Mouse (Mus musculus) MEL (cell line): ENCODE data around the gene Paxx. TPM values are rescaled to one million over a fixed set of nuclear protein-coding genes. Genes with fewer than 3 reads are reported as not detected.

Source experiments
- DNase-seq: peaks from one replicate; pipeline ENCODE4 v3.0.0; 2011; ENCODE audit warnings: low read depth, low spot score
- H3K27ac ChIP-seq: 2 replicates; pipeline ENCODE4 v1.5.1; 2012; ENCODE audit warnings: low read depth, mild to moderate bottlenecking, control low read depth, low read length, moderate library complexity; ENCODE audit not compliant: control insufficient read depth
- H3K27me3 ChIP-seq, 2 experiments: fragments of 150-350 bp in 1 of 2; sonication (generic) in 1 of 2; 2 replicates each; pipeline ENCODE4 v1.6.1; 2012; ENCODE audit warnings: low read length in 2 of 2, mild to moderate bottlenecking in 2 of 2, improper control_type of control experiment in 1 of 2, moderate library complexity in 1 of 2; ENCODE audit not compliant: insufficient read depth in 2 of 2, control insufficient read depth in 1 of 2
- H3K36me3 ChIP-seq, 2 experiments: 2 replicates each; pipeline ENCODE4 v1.6.1; 2012 to 2014; ENCODE audit warnings: low read length in 2 of 2, improper control_type of control experiment in 1 of 2, inconsistent platforms in 1 of 2, mild to moderate bottlenecking in 1 of 2; ENCODE audit not compliant: insufficient read depth in 2 of 2, control insufficient read depth in 1 of 2
- H3K4me1 ChIP-seq, 2 experiments: fragments of 150-350 bp in 1 of 2; sonication (generic) in 1 of 2; 2 replicates each; pipeline ENCODE4 v1.6.1; 2012; ENCODE audit warnings: low read length in 2 of 2, improper control_type of control experiment in 1 of 2, mild to moderate bottlenecking in 1 of 2; ENCODE audit not compliant: insufficient read depth in 2 of 2, control insufficient read depth in 1 of 2
- H3K4me3 ChIP-seq, 2 experiments: fragments of 150-350 bp in 1 of 2; sonication (generic) in 1 of 2; 2 replicates each; pipeline ENCODE4 v1.5.1; 2012; ENCODE audit warnings: low read depth in 2 of 2, low read length in 2 of 2, mild to moderate bottlenecking in 2 of 2, moderate library complexity in 2 of 2, control low read depth in 1 of 2, improper control_type of control experiment in 1 of 2; ENCODE audit not compliant: control insufficient read depth in 1 of 2, insufficient read depth in 1 of 2
- H3K79me2 ChIP-seq: 2 replicates; pipeline ENCODE4 v1.6.1; 2012; ENCODE audit warnings: mild to moderate bottlenecking, low read length, moderate library complexity; ENCODE audit not compliant: control insufficient read depth, poor library complexity, insufficient read depth
- H3K9ac ChIP-seq: 2 replicates; pipeline ENCODE4 v1.6.1; 2012; ENCODE audit warnings: low read depth, mild to moderate bottlenecking, control low read depth, low read length, moderate library complexity; ENCODE audit not compliant: control insufficient read depth, poor library complexity, severe bottlenecking
- H3K9me3 ChIP-seq: fragments of 150-350 bp; sonication (generic); replicated peaks from 2 replicates; pipeline ENCODE4 v1.6.1; 2012; ENCODE audit warnings: mild to moderate bottlenecking, low read length, improper control_type of control experiment, moderate library complexity; ENCODE audit not compliant: insufficient read depth
- BHLHE40 ChIP-seq: IDR thresholded peaks from 2 replicates; pipeline ENCODE4 v1.6.1; 2012; ENCODE audit warnings: low read depth, mild to moderate bottlenecking, inconsistent platforms, low read length, improper control_type of control experiment, borderline replicate concordance
- CHD1 ChIP-seq: IDR thresholded peaks from 2 replicates; pipeline ENCODE4 v1.6.1; 2012; ENCODE audit warnings: low read depth, mild to moderate bottlenecking, inconsistent platforms, low read length, improper control_type of control experiment
- CTCF ChIP-seq, 3 experiments: IDR thresholded peaks in 2 of 3; conservative IDR thresholded peaks in 1 of 3; 2 replicates each; pipeline ENCODE4 v1.5.1; 2011 to 2012; ENCODE audit warnings: low read length in 3 of 3, low read depth in 2 of 3, mild to moderate bottlenecking in 2 of 3, improper control_type of control experiment in 1 of 3, inconsistent platforms in 1 of 3, mixed read lengths in 1 of 3, moderate library complexity in 1 of 3; ENCODE audit not compliant: control insufficient read depth in 1 of 3, insufficient read depth in 1 of 3, poor library complexity in 1 of 3, severe bottlenecking in 1 of 3
- ELF1 ChIP-seq: IDR thresholded peaks from 2 replicates; pipeline ENCODE4 v1.6.1; 2014; ENCODE audit warnings: low read depth, mild to moderate bottlenecking, inconsistent platforms, low read length, improper control_type of control experiment, moderate library complexity
- EP300 ChIP-seq, 2 experiments: IDR thresholded peaks; 2 replicates each; pipeline ENCODE4 v1.6.1; 2011; ENCODE audit warnings: improper control_type of control experiment in 2 of 2, low read length in 2 of 2, low read depth in 1 of 2, mild to moderate bottlenecking in 1 of 2
- ETS1 ChIP-seq: IDR thresholded peaks from 2 replicates; pipeline ENCODE4 v1.6.1; 2012; ENCODE audit warnings: low read depth, mild to moderate bottlenecking, inconsistent platforms, low read length, improper control_type of control experiment, moderate library complexity
- GATA1 ChIP-seq: IDR thresholded peaks from 2 replicates; pipeline ENCODE4 v1.6.1; 2011; ENCODE audit warnings: low read depth, low read length, improper control_type of control experiment
- JUND ChIP-seq: IDR thresholded peaks from 2 replicates; pipeline ENCODE4 v1.6.1; 2011; ENCODE audit warnings: low read depth, mild to moderate bottlenecking, improper control_type of control experiment, low read length
- KAT2A ChIP-seq: conservative IDR thresholded peaks from 2 replicates; pipeline ENCODE4 v1.6.1; 2012; ENCODE audit warnings: low read depth, low read length, improper control_type of control experiment, inconsistent platforms
- MAFK ChIP-seq: IDR thresholded peaks from 2 replicates; pipeline ENCODE4 v1.6.1; 2011; ENCODE audit warnings: low read depth, mild to moderate bottlenecking, low read length, improper control_type of control experiment, borderline replicate concordance
- MAX ChIP-seq: IDR thresholded peaks from 2 replicates; pipeline ENCODE4 v1.6.1; 2011; ENCODE audit warnings: low read length, improper control_type of control experiment
- MAZ ChIP-seq: IDR thresholded peaks from 2 replicates; pipeline ENCODE4 v1.6.1; 2012; ENCODE audit warnings: low read depth, mild to moderate bottlenecking, inconsistent platforms, low read length, improper control_type of control experiment
- MEF2A ChIP-seq: IDR thresholded peaks from 2 replicates; pipeline ENCODE4 v1.6.1; 2014; ENCODE audit warnings: low read depth, mild to moderate bottlenecking, inconsistent platforms, low read length, improper control_type of control experiment; ENCODE audit not compliant: poor library complexity, insufficient replicate concordance, severe bottlenecking; ENCODE audit errors: extremely low read depth
- MXI1 ChIP-seq: IDR thresholded peaks from 2 replicates; pipeline ENCODE4 v1.6.1; 2011; ENCODE audit warnings: mild to moderate bottlenecking, low read depth, low read length, improper control_type of control experiment
- MYC ChIP-seq: IDR thresholded peaks from 2 replicates; pipeline ENCODE4 v1.6.1; 2011; ENCODE audit warnings: low read depth, mild to moderate bottlenecking, low read length, improper control_type of control experiment, moderate library complexity
- NELFE ChIP-seq: IDR thresholded peaks from 2 replicates; pipeline ENCODE4 v1.6.1; 2011; ENCODE audit warnings: low read depth, low read length, improper control_type of control experiment
- NRF1 ChIP-seq: IDR thresholded peaks from 2 replicates; pipeline ENCODE4 v1.6.1; 2014; ENCODE audit warnings: low read depth, mild to moderate bottlenecking, inconsistent platforms, low read length, improper control_type of control experiment, moderate library complexity; ENCODE audit not compliant: poor library complexity, insufficient read depth, severe bottlenecking
- RCOR1 ChIP-seq: IDR thresholded peaks from 2 replicates; pipeline ENCODE4 v1.6.1; 2012; ENCODE audit warnings: low read depth, mild to moderate bottlenecking, inconsistent platforms, low read length, improper control_type of control experiment
- TAL1 ChIP-seq: IDR thresholded peaks from 2 replicates; pipeline ENCODE4 v1.6.1; 2012; ENCODE audit warnings: mild to moderate bottlenecking, inconsistent platforms, low read length, moderate library complexity, mixed read lengths
- TBP ChIP-seq: IDR thresholded peaks from 2 replicates; pipeline ENCODE4 v1.8.0; 2011; ENCODE audit warnings: low read depth, low read length, improper control_type of control experiment
- USF2 ChIP-seq, 2 experiments: IDR thresholded peaks; 2 replicates each; pipeline ENCODE4 v1.6.1; 2011 to 2012; ENCODE audit warnings: improper control_type of control experiment in 2 of 2, low read length in 2 of 2, borderline replicate concordance in 1 of 2, inconsistent platforms in 1 of 2, low read depth in 1 of 2, mild to moderate bottlenecking in 1 of 2; ENCODE audit not compliant: insufficient read depth in 1 of 2
- ZC3H11A ChIP-seq: IDR thresholded peaks from 2 replicates; pipeline ENCODE4 v1.6.1; 2012; ENCODE audit warnings: low read depth, mild to moderate bottlenecking, inconsistent platforms, low read length, improper control_type of control experiment
- ZMIZ1 ChIP-seq: IDR thresholded peaks from 2 replicates; pipeline ENCODE4 v1.6.1; 2012; ENCODE audit warnings: low read depth, mild to moderate bottlenecking, inconsistent platforms, low read length, improper control_type of control experiment, moderate library complexity
- ZNF384 ChIP-seq: IDR thresholded peaks from 2 replicates; pipeline ENCODE4 v1.6.1; 2012; ENCODE audit warnings: low read depth, mild to moderate bottlenecking, inconsistent platforms, low read length, improper control_type of control experiment
- polyA plus RNA-seq, 2 experiments: library from polyadenylated mRNA; stranded (reverse) in 1 of 2; unstranded in 1 of 2; fragments of >175 nt in 1 of 2; fragments of >200 nt in 1 of 2; gene quantifications; 2 replicates each; pipeline versions ENCODE4 v1.2.1 to v1.2.4; 2012; ENCODE audit warnings: low replicate concordance in 2 of 2, low read depth in 1 of 2; ENCODE audit not compliant: insufficient read length in 2 of 2, insufficient read depth in 1 of 2, missing spikeins in 1 of 2
- total RNA-seq: library from RNA; depleted of rRNA; stranded (reverse); fragments of 300-350 nt; gene quantifications from 2 replicates; pipeline ENCODE4 v1.2.3, GENCODE M21; 2012

Paxx gene
- total and polyA plus RNA-seq, 3 experiments, result 18.5 to 22.1 TPM; not detected in 1

DNA sequence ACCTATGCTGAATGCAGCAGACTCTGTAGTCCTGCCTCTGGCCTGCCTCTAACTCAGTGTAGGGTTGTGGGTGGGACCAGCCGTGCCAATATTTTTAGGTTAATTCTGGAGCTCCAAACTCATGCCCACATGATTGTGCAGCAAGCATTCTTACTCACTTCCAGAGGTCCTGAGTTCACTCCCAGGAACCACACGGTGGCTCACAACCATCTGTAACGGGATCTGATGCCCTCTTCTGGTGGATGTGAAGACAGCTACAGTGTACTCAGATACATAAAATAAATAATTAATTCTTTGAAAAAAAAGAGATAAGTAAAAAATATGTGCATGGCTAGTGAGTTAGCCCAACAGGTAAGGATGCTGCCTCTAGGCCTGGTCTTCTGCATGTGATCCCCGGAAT is 35.6 kb upstream of the Paxx start (continued):
- no peak for TF ChIP-seq RCOR1

DNA sequence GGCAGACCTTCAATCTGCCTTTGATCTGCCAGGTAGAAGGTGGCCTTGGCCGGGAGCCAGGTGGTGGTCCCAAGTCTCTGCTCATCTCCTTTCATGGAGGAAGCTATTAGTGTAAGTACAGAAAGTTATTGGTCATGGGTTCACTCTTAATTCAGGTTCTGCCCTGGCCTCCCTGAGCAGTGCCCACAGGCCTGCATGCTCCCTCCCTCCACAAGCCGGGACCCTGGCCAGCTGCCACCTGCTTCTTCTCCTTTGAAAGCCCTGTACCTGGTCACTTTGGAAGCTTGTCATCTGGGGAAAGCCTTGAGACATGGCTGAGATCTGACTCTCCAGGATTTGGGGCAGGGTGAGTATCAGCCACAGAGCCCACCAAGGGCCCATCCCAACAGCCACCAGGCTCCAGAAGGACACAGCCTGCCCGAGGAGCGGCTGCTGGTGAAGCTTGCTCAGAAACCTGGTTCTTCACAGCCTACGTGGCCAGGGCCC is 32.6 kb upstream of the Paxx start, which contains the start of gene Lcn12:
Gene Lcn12 (minus strand): TSS at position 436 of the 486 bp plus-strand sequence.
- Histone ChIP-seq H3K36me3 (peaks cover 0 to 14% of the 10 kb centered on the region in 2 experiments; a peak in 2 of 4 replicates), H3K4me1 (peaks cover 10 to 14% of the 10 kb centered on the region in 2 experiments), H3K27me3 (peaks cover 0 to 3% of the 10 kb centered on the region in 2 experiments; a peak in 3 of 4 replicates), H3K79me2 (no peaks in the 10 kb centered on the region), H3K27ac (no peak within 1 kb of the TSS), H3K9me3 (no peaks in the 10 kb centered on the region), H3K4me3 (no peak within 1 kb of the TSS), H3K9ac (no peak within 1 kb of the TSS)
- no peak for DNase-seq
- TF ChIP-seq MEF2A, result no peak
- TF ChIP-seq USF2 (IDR thresholded peaks at IDR 0.05; ENCODE audit: borderline replicate concordance in 1 of 2, insufficient read depth in 1 of 2, low read depth in 1 of 2, low read length in 2 of 2), result no peak
- no peak for TF ChIP-seq EP300 (IDR thresholded peaks at IDR 0.05; ENCODE audit: low read depth in 1 of 2, low read length in 2 of 2)
- no peak for TF ChIP-seq ETS1
- no peak for TF ChIP-seq ZC3H11A
- TF ChIP-seq JUND, result no peak
- no peak for TF ChIP-seq TAL1
- TF ChIP-seq ZMIZ1, result no peak
- no peak for TF ChIP-seq MYC

GRCm38 (mm10) chr2:25492988-25493387 is 32.1 kb upstream of the Paxx start:
- H3K27me3 ChIP-seq, result peaks cover 0 to 3% of the 10 kb centered on the region in 2 experiments; a peak in 3 of 4 replicates
- no peak for DNase-seq
- no peak overlapping the region for H3K4me3 ChIP-seq
- H3K9me3 ChIP-seq, result no peaks in the 10 kb centered on the region
- peaks cover 5 to 9% of the 10 kb centered on the region in 2 experiments; a peak in 3 of 4 replicates for H3K4me1 ChIP-seq
- TF ChIP-seq RCOR1 (no peak), TBP (no peak), MXI1 (no peak), CTCF (IDR thresholded peaks at IDR 0.05 in 2 of 3, conservative IDR thresholded peaks at IDR 0.05 in 1 of 3; ENCODE audit: control insufficient read depth in 1 of 3, insufficient read depth in 1 of 3, low read depth in 2 of 3, low read length in 3 of 3, poor library complexity in 1 of 3, severe bottlenecking in 1 of 3) (no peak), ZNF384 (no peak), USF2 (IDR thresholded peaks at IDR 0.05; ENCODE audit: borderline replicate concordance in 1 of 2, insufficient read depth in 1 of 2, low read depth in 1 of 2, low read length in 2 of 2) (no peak), CHD1 (no peak), MAFK (no peak), ELF1 (no peak), MAX (no peak), NELFE (no peak), MAZ (no peak), GATA1 (no peak), BHLHE40 (no peak), NRF1 (no peak), KAT2A (no peak)
- H3K9ac ChIP-seq, result no peak overlapping the region
- no peaks in the 10 kb centered on the region for H3K79me2 ChIP-seq
- H3K36me3 ChIP-seq, result peaks cover 0 to 8% of the 10 kb centered on the region in 2 experiments; a peak in 2 of 4 replicates
- no peak overlapping the region for H3K27ac ChIP-seq
